Mouse (Mus musculus) neutrophil, adult 5-6 weeks (primary cell): ENCODE data around the gene Spata31d1b. TPM values are rescaled to one million over a fixed set of nuclear protein-coding genes. Genes with fewer than 3 reads are reported as not detected.
"Not testable (repeated sequence)": the region's sequence is repeated elsewhere in the genome, so short reads cannot be mapped to it uniquely, and the experiment has no call there.

Source experiments
- ATAC-seq: fragments of 151-379, 151-347 bp; 2 replicates; pipeline ENCODE4 v1.8.0; 2017; ENCODE audit warnings: mild to moderate bottlenecking, moderate TSS enrichment; ENCODE audit not compliant: insufficient number of reproducible peaks, poor library complexity, low FRiP score, severe bottlenecking; ENCODE audit errors: extremely low read depth
- total RNA-seq: library from RNA; stranded (forward); fragments of 200-1000 nt; gene quantifications from 2 replicates; pipeline ENCODE4 v1.2.3, GENCODE M21; 2017

The Spata31d1b gene
- not detected in 2 replicates for total RNA-seq

DNA sequence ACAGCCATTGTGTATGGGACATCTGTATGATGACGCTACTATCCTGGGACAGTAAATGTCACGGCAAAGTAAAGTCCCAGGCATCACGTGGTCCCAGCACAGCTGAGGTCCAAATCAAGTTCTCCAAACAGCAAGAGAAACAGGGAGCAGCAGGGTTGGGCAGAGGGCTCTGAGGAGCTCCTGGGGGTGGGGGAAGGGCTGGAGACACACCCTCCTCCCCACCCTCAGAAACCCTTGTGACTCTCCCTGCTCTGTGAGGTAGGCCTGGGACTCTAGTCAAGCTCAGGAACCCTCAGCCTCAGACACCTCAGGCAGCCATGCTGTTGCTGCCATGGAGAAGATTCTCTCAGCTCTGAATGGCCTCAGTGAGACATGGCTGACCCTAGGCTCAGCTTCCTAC, at the start of gene Spata31d1b:
Gene Spata31d1b, plus strand, starts transcription at position 301 of the 400 bp plus-strand sequence.
- ATAC-seq = not testable (repeated sequence)

DNA sequence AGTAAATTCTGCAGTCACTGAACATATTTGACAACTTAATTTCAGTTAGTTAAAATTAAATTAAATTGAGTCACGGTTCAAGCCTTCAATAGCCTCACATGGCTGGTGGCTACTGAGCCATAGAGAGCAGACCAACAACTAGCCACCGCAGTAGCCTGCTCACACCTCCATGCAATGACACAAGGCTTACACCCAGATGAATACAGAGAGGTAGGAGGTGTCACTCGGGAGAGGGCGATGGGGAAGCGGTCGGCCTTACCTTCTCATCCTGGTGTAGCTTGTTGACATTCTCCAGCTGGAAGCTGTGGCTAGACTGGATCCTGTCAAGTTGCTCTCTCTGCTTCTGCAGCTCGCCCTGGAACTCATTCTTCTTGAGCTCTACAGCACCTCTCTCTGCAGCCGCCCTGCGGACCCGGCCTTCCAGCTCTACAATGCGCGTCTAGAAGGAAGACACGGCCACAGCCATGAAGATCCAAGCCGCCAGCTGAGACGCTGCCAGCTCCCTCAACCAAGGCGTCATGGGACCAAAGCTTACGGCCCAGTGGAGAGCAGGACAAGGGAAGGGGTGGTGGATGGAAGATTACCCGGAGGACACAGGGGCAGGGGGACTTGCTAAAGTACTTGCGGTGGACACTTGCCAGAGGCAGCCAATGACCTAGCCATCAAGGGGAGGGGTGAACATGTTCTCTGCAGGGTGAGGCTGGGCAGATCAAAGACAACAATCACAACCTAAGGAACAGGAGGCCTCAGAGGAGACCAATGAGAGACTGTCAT, 48.0 kb upstream of the Spata31d1b start:
- ATAC-seq = no peak

DNA sequence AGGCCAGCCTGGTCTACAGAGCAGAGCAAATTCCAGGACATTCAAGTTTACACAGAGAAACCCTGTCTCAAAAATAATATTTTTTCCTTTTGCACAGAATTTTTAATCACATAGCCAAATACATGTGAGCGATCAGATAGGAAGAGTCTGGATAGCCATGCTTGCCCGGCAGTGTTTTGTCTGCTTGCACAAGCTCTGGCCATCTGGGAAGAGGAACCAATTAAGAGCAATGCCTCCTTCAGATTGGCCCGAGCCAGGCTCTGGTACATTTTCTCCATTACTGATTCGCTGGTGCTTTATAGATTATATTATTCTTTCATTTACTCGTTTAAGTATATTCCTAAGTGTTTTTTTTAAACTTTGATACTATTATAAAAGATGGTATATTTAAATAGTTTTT, 44.3 kb upstream of the Spata31d1b start:
- ATAC-seq = no peak

DNA sequence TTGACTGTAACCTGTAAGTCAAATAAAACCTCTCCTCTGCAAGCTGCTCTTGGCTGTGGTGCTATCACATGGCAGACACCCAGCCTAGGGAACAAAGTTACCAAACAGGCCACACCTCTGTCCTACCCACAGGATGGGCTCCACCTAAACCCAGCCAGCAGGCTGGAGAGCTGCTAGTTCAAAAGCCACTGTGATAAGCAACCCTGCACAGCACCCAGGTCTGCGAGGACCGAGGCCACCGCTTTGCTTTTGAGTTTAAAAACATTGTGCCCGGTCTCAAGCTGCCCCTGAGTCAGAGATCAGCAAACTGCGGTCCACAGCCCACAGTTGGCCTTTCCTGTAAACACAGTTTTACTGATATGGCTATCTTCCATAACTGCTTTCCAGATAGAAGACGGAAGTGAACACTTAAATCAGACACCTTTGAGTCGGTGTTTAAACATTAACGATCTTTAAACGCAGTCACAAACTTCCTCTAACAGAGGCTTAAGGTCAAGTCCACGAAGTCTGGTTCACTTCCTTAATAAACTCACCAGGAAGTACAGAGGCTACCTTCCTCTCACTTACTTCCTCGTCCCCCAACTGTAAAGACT, 43.5 kb upstream of the Spata31d1b start:
- peak; percentile 53 for ATAC-seq

DNA sequence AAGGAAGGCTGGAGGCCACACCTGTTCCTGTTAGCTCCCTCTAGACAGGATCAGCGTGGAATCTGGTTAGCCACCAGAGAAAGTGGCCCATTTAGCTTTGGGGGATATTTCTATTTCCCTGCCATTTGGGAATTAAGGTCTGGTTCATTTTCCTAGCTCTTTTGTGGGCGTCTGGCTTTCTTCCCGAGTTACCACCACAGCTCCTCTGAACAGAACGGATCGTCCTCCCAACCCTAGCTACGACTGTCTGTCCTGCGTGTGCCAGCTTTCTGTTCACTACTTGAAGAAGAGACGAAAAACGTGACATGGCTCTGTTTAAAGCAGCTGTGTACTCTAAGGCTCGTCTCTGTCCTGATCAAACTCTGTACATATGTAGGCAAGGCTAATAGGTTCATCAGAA, 42.1 kb upstream of the Spata31d1b start:
- ATAC-seq = no peak

DNA sequence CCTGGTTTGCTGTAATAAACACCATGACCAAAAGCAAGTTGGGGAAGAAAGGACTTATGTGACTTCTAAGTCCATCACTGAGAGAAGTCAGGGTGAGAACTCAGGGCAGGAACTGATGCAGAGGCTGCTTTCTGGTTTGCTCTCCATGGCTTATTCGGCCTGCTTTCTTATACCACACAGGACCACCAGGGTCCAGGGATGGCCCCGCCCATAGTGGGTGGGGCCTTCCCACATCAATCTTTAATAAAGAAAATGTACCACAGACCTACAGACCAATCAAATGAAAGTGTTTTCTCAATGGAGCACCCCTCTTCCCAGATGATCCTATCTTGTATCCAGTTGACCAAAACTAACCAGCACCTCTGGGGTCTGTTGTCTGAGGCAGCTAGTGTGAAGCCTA, 40.6 kb upstream of the Spata31d1b start:
- ATAC-seq = no peak

DNA sequence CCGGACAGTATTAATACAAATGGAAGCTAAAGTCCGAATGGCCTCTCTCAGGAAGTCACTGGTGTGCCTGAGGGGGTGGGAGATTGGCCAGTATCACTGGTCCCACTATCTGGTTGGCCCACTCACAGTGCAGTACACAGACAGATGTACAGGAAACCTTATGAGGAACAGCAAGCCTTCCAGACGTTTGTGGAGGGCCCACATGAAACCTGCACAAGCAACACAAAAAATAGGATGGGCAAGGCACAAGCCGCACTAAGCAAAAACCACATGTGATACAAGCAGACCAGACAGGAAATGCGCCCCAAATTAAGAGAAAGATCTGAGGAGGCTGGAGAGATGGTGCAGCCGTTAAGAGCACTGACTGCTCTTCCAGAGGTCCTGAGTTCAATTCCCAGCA, 39.8 kb upstream of the Spata31d1b start:
- no peak for ATAC-seq

DNA sequence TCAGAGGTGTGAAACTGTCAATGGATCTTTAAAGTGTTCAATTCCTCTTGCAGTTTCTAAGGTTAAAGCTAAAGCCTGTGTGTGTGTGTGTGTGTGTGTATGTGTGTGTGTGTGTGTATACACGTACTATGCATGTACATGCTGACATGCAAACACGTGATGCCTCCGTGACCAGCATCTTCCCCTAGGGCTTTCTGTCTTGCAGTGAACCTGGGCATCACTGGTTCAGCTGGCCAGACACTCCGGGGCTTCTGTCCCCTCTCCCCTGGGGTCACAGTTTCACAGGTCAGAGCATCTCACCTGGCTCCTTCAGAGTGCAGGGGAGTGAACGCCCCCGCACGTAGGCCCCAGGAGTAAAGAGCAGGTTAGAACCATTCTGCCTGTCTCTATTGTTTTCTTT, 38.5 kb upstream of the Spata31d1b start:
- no peak for ATAC-seq

DNA sequence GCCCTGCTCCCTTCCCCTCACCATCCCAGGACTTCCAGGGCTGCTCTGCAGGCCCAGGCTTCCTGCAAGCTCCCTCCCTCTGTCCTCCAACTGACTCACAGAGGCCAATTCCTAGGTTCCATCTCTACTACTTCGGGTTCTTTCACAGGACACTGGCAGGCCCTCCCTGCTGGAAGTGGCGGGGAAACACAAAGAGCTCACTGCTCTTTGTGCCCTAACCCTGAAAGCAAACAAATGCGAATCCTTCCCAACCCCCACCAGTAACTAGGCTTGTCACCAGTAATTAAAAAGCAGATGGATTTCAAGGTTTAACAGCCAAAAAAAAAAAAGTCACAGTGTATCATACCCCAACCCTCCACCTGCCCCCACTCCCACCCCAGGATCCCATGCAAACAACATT, 37.9 kb upstream of the Spata31d1b start:
- ATAC-seq = no peak

DNA sequence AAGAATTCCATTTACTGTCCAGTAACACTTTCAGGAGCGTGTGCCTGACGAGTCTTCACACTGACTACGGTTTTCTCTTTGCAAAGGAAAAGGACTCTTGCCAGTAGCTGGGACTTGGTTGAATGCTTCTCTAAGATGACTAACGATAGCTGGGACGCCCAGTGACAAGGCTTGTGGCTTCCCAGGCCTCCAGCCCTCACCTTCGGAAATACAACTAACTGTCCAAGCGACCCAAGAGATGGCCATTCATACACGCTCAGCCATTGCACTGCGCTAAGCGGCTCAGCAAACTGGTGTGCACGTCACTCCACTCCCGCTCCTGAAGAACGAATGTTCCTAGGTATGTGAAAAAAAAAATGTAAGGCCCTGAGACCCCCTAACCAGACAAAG, 37.3 kb upstream of the Spata31d1b start:
- no peak for ATAC-seq

DNA sequence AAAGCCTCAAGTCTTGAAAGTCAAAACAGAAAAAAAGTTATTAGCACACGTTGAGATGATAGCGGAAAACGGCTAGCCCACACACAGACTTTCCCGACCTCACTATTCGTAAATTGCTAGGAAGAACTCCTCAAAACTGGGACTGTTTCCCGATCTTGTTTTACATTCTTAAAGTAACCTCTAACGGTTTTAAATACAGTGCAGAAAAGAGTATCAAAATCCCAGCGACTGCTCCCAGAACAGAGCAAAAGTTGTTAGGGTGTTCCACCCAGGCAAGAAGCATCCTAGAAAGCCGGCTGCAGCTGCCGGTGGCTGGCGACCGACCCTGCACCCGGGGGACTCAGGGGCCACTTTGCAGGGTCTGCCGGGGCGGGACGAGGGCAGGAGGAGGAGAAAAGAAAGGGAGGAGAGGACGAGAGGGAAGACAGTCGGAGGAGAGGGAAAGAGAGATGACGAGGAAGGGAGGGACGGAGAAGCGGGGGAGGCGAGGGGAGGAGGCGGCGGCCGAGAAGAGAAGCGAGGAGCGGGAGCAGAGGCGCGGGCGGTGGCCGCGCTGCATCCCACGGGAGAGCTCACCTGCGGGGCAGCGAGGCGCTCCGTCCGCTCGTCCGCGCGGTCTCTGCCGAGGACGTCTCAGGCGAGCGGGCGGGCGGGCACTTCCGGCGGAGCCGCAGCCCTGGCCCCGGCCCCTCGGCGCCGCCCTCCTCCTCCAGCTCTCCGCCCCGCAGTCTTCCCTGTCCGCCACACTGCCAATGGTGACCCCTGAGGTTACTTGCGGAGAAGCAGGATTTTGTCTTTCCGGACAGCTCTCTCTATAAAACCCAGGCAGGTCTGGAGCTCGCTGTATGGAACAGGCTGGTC, 36.7 kb upstream of the Spata31d1b start, which contains the start of gene Golm1:
Gene Golm1, minus strand, starts transcription at position 661 of the 861 bp plus-strand sequence.
- ATAC-seq = peak; percentile 21; the same call in 1 of the 2 replicates

DNA sequence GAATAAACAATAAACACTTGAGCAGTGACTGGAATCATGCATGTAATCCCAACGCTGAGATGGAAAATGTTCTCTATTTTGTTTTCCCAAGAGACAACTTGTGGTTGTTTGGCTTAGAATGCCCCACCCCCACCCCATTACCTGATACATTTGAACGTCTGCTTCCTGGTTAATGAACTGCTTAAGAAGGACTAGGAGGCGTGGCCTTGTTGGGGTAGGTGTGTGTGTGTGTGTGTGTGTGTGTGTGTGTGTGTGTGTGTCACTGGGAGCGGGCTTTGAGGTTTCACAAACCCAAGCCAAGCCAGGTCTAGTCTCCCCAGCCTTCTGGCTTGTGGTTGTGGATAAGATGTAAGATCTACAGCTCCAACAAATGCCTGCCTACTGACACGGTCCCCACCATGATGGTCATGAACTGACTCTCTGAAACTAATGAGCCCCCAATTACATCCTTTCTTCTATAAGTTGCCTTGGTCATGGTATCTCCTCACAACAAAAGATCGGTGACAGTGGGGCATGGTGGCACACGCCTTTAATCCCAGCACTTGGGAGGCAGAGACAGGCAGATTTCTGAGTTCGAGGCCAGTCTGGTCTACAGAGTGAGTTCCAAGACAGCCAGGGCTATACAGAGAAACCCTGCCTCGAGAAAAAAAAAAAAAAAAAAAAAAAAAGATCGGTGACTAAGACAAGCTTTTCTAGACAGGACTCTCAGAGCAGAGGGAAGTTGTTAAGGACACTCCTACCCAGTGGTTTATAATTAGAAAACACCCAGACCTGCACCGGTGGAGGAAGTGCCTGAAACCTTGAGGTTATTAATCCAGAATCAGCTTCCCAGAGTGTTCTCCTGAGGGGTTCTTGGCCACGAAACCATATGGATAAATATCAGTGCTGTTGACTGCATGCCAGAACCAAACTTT, 35.5 kb upstream of the Spata31d1b start:
- ATAC-seq = peak; percentile 61; the same call in 1 of the 2 replicates

DNA sequence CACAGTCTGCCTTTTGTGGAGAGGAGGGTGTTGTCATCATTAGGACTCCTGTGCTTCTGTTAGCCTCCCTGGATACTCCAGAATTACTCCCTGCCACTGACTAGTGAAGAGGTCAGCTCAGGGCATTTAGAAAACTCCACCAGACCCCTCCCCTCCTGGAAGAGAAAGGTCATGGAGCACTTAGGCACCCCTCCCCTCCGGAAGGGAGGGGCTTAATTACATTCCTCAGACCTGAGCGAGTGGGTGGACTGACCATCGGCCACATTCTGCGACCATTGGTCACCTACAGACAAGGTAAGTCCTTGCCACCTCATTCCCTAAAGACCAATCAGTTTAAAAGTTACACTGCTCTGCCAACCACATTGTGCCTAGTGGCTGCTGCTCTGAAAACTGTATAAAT, 32.8 kb upstream of the Spata31d1b start:
- no peak for ATAC-seq

DNA sequence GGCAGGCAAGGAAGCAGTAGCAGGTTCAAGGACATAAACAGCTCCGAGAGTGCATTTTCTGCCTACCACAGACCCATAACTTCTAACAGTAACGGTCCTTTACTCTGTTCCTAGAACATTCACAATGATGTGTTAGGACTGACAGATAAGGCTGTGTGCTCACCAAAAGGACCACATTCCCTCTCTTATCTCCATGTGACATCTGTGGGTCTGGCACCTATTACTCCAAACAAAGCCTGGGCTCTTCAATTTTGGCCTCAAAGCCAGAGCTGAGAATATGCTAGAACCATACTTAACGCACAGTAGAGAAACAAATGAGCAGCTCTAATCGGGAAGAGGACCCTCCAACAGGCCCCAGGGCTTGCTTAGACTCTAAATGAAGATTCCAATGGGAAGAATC, 32.2 kb upstream of the Spata31d1b start:
- ATAC-seq = no peak

DNA sequence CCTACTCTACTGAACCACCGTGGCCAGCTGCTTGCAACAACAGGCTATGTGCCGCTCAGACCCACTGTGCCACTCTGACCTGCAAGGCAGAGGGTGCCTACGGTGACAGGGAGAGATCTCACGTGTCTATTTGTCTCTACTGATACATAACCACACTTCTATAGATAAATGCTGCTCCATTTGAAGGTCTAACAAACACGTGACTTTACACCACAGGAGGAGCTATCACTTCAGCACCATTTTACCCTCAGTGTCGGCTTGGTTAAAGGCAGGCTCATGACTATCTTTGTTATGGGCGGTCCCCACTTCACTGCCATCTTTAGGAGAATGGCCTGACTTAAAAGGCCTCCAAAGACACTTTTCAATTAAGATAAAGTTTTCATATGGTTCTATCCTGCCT, 29.5 kb upstream of the Spata31d1b start:
- no peak for ATAC-seq

DNA sequence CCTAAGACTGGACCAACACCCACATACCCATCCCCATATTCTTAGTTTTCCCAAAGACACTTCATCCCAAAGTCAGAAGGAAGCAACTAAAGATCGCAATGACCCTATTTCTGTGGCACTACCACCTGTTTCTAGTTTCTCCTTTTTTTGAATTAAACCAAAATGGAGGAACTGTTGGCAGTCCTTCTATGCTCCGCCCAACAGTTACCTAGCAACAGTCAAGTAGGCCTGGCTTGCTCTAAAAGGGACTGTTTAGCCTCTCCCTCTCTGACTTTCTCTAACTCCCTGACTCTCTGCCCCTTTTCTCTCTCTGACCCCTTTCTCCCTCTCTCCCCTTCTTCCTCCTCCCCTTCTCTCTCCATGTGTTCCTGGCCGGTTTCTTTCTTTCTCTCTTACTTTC, 26.8 kb upstream of the Spata31d1b start:
- ATAC-seq = no peak

DNA sequence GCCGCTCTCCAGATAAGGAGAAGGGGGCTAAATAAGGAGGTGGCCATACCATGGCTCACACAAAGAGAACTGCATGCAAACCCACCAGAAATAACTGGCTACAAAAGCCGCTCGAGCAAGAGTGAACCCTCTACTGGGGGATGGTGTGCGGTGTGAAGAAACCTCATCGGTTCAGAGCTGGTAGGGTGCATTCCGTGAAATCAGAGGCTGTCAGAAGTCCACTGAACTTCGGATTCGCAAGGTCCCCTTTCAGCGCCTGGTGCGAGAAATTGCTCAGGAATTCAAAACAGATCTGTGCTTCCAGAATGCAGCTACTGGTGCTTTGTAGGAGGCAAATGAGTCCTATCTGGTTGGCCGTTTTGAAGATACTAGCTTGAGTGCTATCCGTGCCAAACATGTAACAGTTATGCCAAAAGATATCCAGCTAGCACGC, 23.7 kb upstream of the Spata31d1b start:
- ATAC-seq = no peak

DNA sequence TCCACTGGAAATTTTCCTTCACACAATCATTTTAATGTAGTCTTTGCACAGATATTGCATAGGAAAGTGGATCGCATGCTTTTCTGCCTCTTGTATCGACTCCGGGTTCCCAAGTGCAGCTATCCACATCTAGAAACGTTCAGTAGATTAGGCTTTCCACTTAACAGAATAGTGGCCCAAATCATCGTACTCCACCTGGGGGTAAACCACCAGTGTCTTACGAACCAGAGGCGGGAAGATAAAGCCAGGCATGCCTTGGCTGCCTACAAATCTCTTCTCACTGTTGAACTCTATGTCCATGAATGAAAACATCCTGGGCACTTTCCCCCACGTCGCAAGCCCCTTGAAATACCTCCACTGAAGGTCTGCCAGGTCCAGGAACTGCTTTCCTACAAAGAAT, 22.8 kb upstream of the Spata31d1b start:
- no peak for ATAC-seq

DNA sequence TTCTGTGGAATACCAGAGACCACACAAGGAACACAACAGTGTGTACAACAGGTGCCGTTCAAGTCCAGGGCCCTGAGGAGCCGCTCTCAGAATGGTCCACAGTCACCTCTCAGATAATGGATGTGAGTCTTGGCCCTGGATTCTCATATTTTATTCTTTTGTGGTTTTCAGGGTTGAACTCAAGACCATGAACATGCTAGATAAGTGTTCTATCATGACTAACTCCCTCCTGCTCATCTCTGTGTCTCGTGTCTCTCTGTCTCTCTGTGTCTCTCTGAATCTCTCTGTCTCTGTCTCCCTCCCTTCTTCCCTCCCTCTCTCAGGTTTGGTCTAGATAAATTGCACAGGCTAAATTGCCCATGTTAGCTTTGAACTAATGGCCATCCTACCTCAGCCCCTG, 22.2 kb upstream of the Spata31d1b start:
- ATAC-seq = no peak
